Mouse (Mus musculus) kidney, postnatal 4 days (tissue): Measurements from ENCODE around the gene 4930568D16Rik.
A peak's percentile ranks its signal among the peaks of the same experiment; 100 is the strongest.

ENCODE experiments used
- DNase-seq, 2 experiments: peaks; one replicate each; pipeline ENCODE4 v3.0.0; 2021; ENCODE audit warnings: mixed read lengths in 2 of 2

The 4930568D16Rik gene

DNA sequence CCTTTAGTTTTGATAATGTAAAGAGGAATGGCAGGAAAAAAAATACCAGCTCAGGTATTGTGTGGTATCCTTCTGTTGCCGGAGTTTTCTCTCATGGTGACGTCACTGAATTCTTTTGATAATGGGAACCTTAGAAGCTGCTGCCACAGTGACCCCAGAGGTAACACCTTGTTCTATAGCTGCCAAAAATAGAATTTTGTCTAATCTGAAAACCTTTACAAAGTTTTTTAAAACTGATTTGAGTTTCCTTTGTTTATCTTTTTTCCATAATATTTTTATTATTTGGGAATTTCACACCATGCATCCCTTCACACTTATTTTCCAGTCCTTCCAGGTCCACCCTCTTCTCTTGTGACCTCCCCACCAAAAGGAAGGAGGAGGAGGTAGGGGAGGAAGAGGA is at the start of gene 4930568D16Rik:
Gene 4930568D16Rik (minus strand): TSS at position 101 of the 400 bp plus-strand sequence.
- no peak for DNase-seq

GRCm38 (mm10) chr2:35417231-35417630 is 49.7 kb upstream of the 4930568D16Rik start:
- DNase-seq, result no peak

- no peak for DNase-seq
Observed at GRCm38 (mm10) chr2:35416473-35416872, 48.9 kb upstream of the 4930568D16Rik start.

GRCm38 (mm10) chr2:35412810-35413209 is 45.3 kb upstream of the 4930568D16Rik start:
- DNase-seq, result no peak

DNA sequence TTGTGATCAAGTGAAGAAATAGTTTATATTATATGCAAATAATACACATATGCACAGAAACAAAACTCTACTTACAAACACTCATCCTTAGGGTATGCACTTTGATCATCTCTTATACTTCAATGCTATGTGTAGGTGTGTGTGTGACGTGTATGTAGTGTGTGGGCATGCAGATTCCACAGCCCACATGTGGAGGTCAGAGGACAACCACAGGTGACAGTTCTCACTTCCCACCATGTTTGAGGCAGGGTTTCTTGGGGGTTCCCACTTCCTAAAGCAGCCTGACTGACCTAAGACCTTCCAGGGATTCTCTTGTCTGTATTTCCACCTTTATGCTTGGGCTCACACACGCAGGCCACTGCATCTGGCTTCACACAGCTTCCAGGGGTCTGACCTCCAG is 44.7 kb upstream of the 4930568D16Rik start:
- no peak for DNase-seq

DNA sequence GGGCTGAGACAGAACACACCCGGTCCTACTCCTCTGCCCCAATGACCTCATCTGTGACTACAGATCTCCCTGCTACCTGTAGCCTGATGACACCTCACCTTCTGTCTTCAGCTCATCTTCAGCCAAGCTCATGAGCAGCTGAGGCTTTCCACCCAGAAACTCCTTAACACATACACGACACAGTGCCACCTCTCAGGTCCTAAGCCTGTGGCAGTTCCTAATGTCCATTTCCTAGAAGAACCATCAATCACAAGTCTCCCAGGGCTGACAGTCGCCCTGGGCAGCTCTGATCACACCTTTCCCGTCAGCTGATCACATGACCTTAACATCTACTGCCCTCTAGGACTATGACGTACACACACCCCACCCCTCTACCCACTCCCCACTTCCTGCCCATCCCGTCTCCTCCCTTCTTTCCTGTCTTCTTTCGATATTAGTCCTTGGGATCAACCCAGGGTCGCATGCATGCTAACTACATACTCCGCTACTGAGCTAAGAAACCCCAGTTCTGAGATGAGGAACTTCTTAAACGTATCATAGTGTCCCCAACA is 44.2 kb upstream of the 4930568D16Rik start:
- no peak for DNase-seq

DNA sequence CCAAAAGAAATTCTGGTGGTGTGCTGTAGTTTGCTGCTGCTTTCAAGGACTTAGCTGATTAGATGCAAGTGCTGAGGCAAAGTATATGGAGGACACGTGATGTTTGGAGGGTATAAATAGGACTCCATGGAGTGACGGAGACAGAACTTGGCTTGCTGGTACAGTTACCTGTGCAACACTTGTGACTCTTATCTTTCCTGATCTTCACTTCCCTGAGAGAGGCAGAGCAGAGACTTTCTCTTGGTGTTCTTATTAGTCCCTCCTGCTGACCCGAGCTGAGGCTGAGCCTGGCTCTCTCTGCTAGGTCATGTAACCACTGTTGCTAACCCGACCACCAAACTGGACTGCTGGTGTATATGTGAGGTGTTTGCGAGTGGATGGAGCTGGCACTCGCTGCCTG is 41.9 kb upstream of the 4930568D16Rik start:
- DNase-seq, result no peak

DNA sequence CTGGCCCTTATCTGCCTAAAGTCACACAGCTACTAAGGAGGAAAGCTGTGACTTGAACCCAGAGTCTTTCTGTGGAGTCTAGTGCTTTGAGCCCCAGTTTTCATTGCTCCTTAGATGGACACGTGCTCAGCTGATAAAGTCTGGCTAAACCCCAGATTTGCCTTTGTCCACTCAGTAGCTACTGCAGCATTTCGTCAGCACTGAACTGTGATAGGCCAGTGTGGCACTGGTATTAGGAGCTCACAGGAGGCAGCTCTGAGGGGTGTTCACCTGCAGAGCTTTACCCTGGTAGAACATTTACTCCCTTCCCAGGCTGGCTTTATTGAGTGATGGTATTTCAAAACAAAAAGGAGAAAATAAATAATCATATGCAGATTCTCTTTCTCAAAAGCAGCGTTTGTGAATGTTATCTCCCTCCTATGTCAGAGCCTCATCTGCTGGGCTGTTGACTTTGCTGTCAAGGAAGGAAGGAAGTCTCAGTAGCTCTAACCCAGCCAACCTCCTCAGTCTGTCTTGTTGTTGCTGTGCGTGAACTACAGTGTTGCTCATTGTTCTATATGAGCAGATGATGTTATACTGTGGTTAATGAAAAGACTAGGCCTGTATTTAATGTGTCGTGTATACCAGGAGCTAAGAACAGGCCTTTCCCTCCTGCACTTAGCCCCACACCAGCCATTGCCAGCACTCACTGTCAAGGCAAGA is 41.0 kb upstream of the 4930568D16Rik start:
- DNase-seq, result no peak

DNA sequence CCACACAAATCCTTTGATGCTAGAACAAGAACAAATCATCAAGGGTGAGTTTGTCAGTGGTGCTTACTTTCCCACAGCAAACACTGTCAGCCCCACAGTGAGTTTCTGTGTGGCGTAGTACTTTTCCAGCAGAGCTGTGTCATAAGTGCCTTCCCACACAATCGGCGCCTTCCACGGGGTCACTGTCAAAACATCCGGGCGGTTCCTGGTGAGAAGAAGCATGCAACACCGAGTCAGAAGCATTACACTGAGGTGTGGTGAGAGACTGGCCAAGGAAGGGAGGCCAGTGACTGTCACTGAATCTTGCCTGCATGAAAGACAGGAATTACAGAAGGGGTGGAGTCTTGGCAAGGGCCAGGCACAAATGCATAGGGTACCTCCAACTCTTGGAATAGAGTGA is 40.3 kb upstream of the 4930568D16Rik start:
- DNase-seq, result no peak

DNA sequence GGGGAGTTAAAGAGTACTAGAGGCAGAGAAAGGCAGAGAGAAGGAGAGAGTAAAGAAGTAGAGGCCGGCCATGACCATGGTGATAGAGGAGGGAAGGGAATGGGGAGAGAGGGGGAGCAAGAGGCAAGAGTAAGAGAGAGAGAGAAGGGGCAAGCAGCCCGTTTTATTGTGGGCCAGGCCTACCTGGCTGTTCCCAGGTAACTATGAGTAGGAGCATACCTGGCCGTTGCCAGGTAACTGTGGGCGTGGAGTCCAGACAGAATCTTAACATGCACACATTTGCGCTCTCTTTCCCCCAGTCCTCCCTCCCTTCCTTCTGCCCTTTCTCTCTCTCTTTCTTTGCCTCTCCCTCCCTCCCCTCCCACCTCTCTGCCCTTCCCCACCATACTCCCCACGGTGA is 39.7 kb upstream of the 4930568D16Rik start:
- no peak for DNase-seq

DNA sequence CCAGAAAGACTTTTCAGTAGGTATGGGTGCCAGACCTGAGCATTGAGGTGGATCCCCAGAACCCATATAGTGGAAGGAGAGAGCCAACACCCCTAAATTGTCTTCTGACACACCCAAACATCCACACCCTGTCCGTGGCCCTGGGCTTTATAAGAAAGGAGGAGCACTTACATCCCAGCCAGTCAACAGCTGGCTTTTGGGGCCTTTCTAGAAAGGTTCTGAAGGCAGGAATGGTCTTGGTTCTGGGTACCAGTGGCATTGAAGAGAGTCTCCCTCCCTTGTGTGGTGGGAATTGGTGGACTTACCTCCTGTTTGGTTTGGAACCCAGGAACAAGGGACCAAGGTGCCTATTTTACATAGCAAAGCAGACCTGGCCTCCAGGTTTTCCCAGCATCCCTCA is 39.1 kb upstream of the 4930568D16Rik start:
- no peak for DNase-seq

- no peak for DNase-seq
Observed at GRCm38 (mm10) chr2:35402391-35402790, 34.9 kb upstream of the 4930568D16Rik start.

GRCm38 (mm10) chr2:35400739-35401138 is 33.2 kb upstream of the 4930568D16Rik start:
- no peak for DNase-seq

GRCm38 (mm10) chr2:35398184-35398828 is 30.8 kb upstream of the 4930568D16Rik start:
- DNase-seq, result peak in 1 of 2 experiments; percentile 39

GRCm38 (mm10) chr2:35397590-35398173 is 30.2 kb upstream of the 4930568D16Rik start:
- peak; percentile 81 to 83 for DNase-seq

GRCm38 (mm10) chr2:35397096-35397495 is 29.6 kb upstream of the 4930568D16Rik start, which contains the start of gene 4930402F06Rik:
Gene 4930402F06Rik, minus strand, starts transcription at chr2:35397175.
- DNase-seq, result no peak

- DNase-seq, result no peak
Observed at GRCm38 (mm10) chr2:35385441-35385871, 17.9 kb upstream of the 4930568D16Rik start.

DNA sequence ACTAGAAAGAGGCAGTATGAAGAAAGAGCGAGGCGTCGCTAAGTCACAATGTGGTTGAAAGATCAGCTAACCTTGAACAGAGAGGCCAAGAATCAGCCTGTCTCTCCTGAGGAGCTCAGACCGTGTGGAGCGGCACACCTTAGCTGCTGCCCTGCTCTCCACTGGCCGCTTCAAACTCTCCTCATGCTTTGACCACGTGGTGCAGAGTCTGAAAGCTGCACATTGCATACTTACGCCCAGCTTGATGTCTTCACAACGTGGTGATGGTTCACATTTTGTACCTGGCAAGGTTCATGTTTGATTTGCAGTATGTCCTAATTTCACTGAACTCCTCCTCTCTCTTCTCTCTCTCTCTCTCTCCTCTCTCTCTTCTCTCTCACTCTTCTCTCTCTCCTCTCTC is 11.8 kb upstream of the 4930568D16Rik start:
- no peak for DNase-seq

DNA sequence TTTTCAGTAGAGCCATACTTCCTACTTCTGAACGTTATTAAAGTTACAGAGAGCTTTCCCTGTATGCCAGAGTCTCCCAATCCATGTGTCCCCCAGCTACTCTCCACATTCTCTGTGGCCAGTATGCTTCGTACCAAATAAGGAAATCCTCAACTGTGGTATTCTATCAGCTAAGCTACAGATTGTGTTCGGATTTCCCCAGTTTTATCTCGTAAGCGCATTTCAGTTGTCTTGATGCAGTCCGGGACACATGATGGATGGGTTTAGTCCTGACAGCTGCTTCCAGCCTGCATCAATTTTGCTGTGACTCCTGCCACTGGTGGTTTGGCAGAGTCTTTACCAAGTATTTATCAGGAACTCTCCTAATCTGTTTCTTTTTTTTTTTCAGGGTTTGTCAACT is 10.1 kb upstream of the 4930568D16Rik start:
- peak in 1 of 2 experiments; percentile 13 for DNase-seq

GRCm38 (mm10) chr2:35373003-35373402 is 5.5 kb upstream of the 4930568D16Rik start:
- DNase-seq, result peak; percentile 62 to 63

DNA sequence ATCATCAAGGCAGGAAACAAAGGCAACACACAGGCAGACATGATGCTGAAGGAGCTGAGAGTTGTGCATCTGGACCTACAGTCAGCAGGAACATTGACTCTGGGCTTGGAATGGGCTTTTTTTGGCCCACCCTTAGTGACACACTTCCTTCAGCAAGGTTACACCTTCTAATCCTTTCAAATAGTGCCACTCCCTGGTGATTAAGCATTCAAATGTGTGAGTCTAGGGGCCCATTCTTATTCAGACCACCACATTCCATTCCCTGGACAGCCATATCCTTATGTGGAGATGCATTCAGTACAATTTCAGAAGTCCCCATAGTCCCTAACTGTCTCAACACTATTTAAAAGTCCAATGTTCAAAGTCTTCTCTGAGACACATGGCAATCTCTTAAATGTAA is 3.2 kb upstream of the 4930568D16Rik start:
- DNase-seq, result no peak

DNA sequence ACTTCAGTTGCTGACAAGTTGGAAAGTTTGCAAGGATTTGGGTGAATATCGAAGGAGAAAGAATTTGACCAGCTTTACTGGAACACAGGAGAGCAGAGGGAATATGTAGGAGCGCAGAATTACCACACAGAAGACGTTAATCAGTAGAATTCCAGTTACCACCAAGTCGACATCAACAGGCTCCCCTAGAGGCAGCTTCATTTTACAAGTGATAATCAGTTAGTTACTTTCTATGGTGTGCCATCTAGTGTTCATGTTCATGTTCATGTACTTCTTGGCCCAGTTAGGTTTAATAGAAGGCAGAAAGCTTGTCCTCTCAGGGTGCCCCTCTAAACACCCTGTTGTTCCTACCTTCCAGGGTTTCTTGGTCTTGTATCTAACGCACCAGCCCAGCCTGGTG is 18.3 kb downstream of the 4930568D16Rik start:
- DNase-seq, result no peak

- DNase-seq, result no peak
Observed at GRCm38 (mm10) chr2:35345984-35346383, 21.5 kb downstream of the 4930568D16Rik start.

- no peak for DNase-seq
Observed at GRCm38 (mm10) chr2:35342605-35343004, 24.9 kb downstream of the 4930568D16Rik start.
